Mouse (Mus musculus) retina, postnatal 1 day (tissue): ENCODE results near the gene Gal3st1.
A peak's percentile ranks its signal among the peaks of the same experiment; 100 is the strongest.
"Not testable (repeated sequence)": the region's sequence is repeated elsewhere in the genome, so short reads cannot be mapped to it uniquely, and the experiment has no call there.

ENCODE experiments used
- DNase-seq: peaks from one replicate; pipeline ENCODE4 v3.0.0-alpha.2; 2012

Gal3st1 gene

GRCm38 (mm10) chr11:3983291-3983862 is at the start of gene Gal3st1:
TSS of gene Gal3st1 (plus strand) at chr11:3983636.
- DNase-seq, result peak; percentile 40

GRCm38 (mm10) chr11:3933756-3934285 is 49.6 kb upstream of the Gal3st1 start:
- no peak for DNase-seq

GRCm38 (mm10) chr11:3935135-3935534 is 48.3 kb upstream of the Gal3st1 start:
- no peak for DNase-seq

- peak; percentile 9 for DNase-seq
Measured at GRCm38 (mm10) chr11:3936318-3936717, 47.1 kb upstream of the Gal3st1 start.

GRCm38 (mm10) chr11:3937321-3937874 is 46.0 kb upstream of the Gal3st1 start:
- DNase-seq, result no peak

GRCm38 (mm10) chr11:3941371-3941770 is 42.1 kb upstream of the Gal3st1 start:
- DNase-seq, result peak; percentile 30

GRCm38 (mm10) chr11:3946386-3946785 is 37.0 kb upstream of the Gal3st1 start:
- DNase-seq, result no peak

- DNase-seq, result not testable (repeated sequence)
Measured at GRCm38 (mm10) chr11:3954876-3955275, 28.6 kb upstream of the Gal3st1 start.

- DNase-seq, result not testable (repeated sequence)
Measured at GRCm38 (mm10) chr11:3955371-3955770, 28.1 kb upstream of the Gal3st1 start.

GRCm38 (mm10) chr11:3960901-3961300 is 22.5 kb upstream of the Gal3st1 start:
- no peak for DNase-seq

GRCm38 (mm10) chr11:3961761-3962160 is 21.7 kb upstream of the Gal3st1 start:
- no peak for DNase-seq

- DNase-seq, result no peak
Measured at GRCm38 (mm10) chr11:3963155-3963554, 20.3 kb upstream of the Gal3st1 start.

- DNase-seq, result peak; percentile 95
Measured at GRCm38 (mm10) chr11:3963610-3964415, 19.6 kb upstream of the Gal3st1 start, which contains the start of gene Pes1. TSS of gene Pes1 (plus strand) at chr11:3963975.

- no peak for DNase-seq
Measured at GRCm38 (mm10) chr11:3964416-3965172, 18.8 kb upstream of the Gal3st1 start.

- no peak for DNase-seq
Measured at GRCm38 (mm10) chr11:3969837-3970236, 13.6 kb upstream of the Gal3st1 start.

- no peak for DNase-seq
Measured at GRCm38 (mm10) chr11:3970361-3970760, 13.1 kb upstream of the Gal3st1 start.

- DNase-seq, result no peak
Measured at GRCm38 (mm10) chr11:3973081-3973480, 10.4 kb upstream of the Gal3st1 start.

GRCm38 (mm10) chr11:3974311-3974710 is 9.1 kb upstream of the Gal3st1 start:
- no peak for DNase-seq

- DNase-seq, result no peak
Measured at GRCm38 (mm10) chr11:3976678-3977077, 6.8 kb upstream of the Gal3st1 start, which contains the start of gene 4930556J24Rik. TSS of gene 4930556J24Rik (minus strand) at chr11:3976778.

- no peak for DNase-seq
Measured at GRCm38 (mm10) chr11:3978421-3978820, 5.0 kb upstream of the Gal3st1 start.

GRCm38 (mm10) chr11:3981536-3981935 is 1.9 kb upstream of the Gal3st1 start:
- DNase-seq, result no peak

GRCm38 (mm10) chr11:3982275-3983209 is 894 bp upstream of the Gal3st1 start:
- no peak for DNase-seq
